Mouse (Mus musculus): ENCODE data around the gene Faf2. TPM values are rescaled to one million over a fixed set of nuclear protein-coding genes. Genes with fewer than 3 reads are reported as not detected.

Faf2 gene
- polyA plus RNA-seq, 1 experiment from 2014 or later = 82.9 TPM

- WGBS = 11% methylated on average over 26 of the region's 26 CpGs
- Histone ChIP-seq H3K4me2 (peak overlapping the region; percentile 63), H3K36me3 (no peaks in the 10 kb centered on the region), H3K4me1 (peaks cover 31% of the 10 kb centered on the region), H3K27ac (peak overlapping the region; percentile 93), H3K27me3 (no peaks in the 10 kb centered on the region), H3K9me3 (no peaks in the 10 kb centered on the region), H3K9ac (peak overlapping the region; percentile 50), H3K4me3 (peak overlapping the region; percentile 96)
- peak; percentile 78 for ATAC-seq (ENCODE audit: borderline replicate concordance, extremely low read depth, low FRiP score, low TSS enrichment)
Observed at GRCm38 (mm10) chr13:54694348-54695060, 72.9 kb downstream of the Faf2 start.

GRCm38 (mm10) chr13:54695479-54696230 lies 74.1 kb downstream of the Faf2 start:
- peaks cover 27% of the 10 kb centered on the region for H3K4me1 ChIP-seq
- H3K4me3 ChIP-seq = no peak overlapping the region
- H3K9ac ChIP-seq = no peak overlapping the region
- 88% methylated on average over 11 of the region's 11 CpGs for WGBS
- H3K27me3 ChIP-seq = no peaks in the 10 kb centered on the region
- no peak overlapping the region for H3K27ac ChIP-seq
- ATAC-seq (ENCODE audit: borderline replicate concordance, extremely low read depth, low FRiP score, low TSS enrichment) = no peak
- no peaks in the 10 kb centered on the region for H3K36me3 ChIP-seq
- no peaks in the 10 kb centered on the region for H3K9me3 ChIP-seq
- no peak overlapping the region for H3K4me2 ChIP-seq

GRCm38 (mm10) chr13:54701243-54701642 lies 79.7 kb downstream of the Faf2 start, which contains the start of gene Cdhr2:
Gene Cdhr2 (plus strand): TSS chr13:54701461.
- Histone ChIP-seq H3K4me1 (no peaks in the 10 kb centered on the region), H3K4me2 (no peak within 1 kb of the TSS), H3K4me3 (no peak within 1 kb of the TSS), H3K36me3 (no peaks in the 10 kb centered on the region), H3K9ac (no peak within 1 kb of the TSS), H3K27me3 (no peaks in the 10 kb centered on the region), H3K9me3 (no peaks in the 10 kb centered on the region), H3K27ac (no peak within 1 kb of the TSS)
- 37% methylated on average over 5 of the region's 5 CpGs for WGBS
- no peak for ATAC-seq (ENCODE audit: borderline replicate concordance, extremely low read depth, low FRiP score, low TSS enrichment)

- no peak overlapping the region for H3K4me2 ChIP-seq
- no peak overlapping the region for H3K27ac ChIP-seq
- H3K9ac ChIP-seq = no peak overlapping the region
- no peaks in the 10 kb centered on the region for H3K9me3 ChIP-seq
- 67% methylated on average over 7 of the region's 7 CpGs for WGBS
- no peaks in the 10 kb centered on the region for H3K27me3 ChIP-seq
- no peaks in the 10 kb centered on the region for H3K36me3 ChIP-seq
- no peak overlapping the region for H3K4me3 ChIP-seq
- H3K4me1 ChIP-seq = no peaks in the 10 kb centered on the region
- no peak for ATAC-seq (ENCODE audit: borderline replicate concordance, extremely low read depth, low FRiP score, low TSS enrichment)
Observed at GRCm38 (mm10) chr13:54702507-54702906, 80.9 kb downstream of the Faf2 start.

GRCm38 (mm10) chr13:54704890-54705289 lies 83.3 kb downstream of the Faf2 start:
- WGBS = 44% methylated on average over 6 of the region's 6 CpGs
- Histone ChIP-seq H3K4me2 (no peak overlapping the region), H3K4me1 (no peaks in the 10 kb centered on the region), H3K9ac (no peak overlapping the region), H3K4me3 (no peak overlapping the region), H3K36me3 (no peaks in the 10 kb centered on the region), H3K9me3 (no peaks in the 10 kb centered on the region), H3K27ac (no peak overlapping the region), H3K27me3 (no peaks in the 10 kb centered on the region)
- no peak for ATAC-seq (ENCODE audit: borderline replicate concordance, extremely low read depth, low FRiP score, low TSS enrichment)

GRCm38 (mm10) chr13:54710866-54711265 lies 89.3 kb downstream of the Faf2 start:
- WGBS = 69% methylated on average over 3 of the region's 3 CpGs
- ATAC-seq (ENCODE audit: borderline replicate concordance, extremely low read depth, low FRiP score, low TSS enrichment) = no peak

More at GRCm38 (mm10) chr13:54710866-54711265, 89.3 kb downstream of the Faf2 start:
- Histone ChIP-seq H3K36me3 (no peaks in the 10 kb centered on the region), H3K27ac (no peak overlapping the region), H3K9ac (no peak overlapping the region), H3K4me1 (no peaks in the 10 kb centered on the region), H3K4me2 (no peak overlapping the region), H3K9me3 (no peaks in the 10 kb centered on the region), H3K4me3 (no peak overlapping the region), H3K27me3 (no peaks in the 10 kb centered on the region)

Small RNA genes lying within 50 kb of the gene (microRNA-seq; reads per million reads assigned to microRNA genes)
- not detected for gene Gm24195

Other genes starting within 250 kb of the Faf2 start
- 121 and 129 TPM in 2 replicates for gene Thoc3, start 152.9 kb upstream of the Faf2 start, polyA plus RNA-seq (2015; fragmentation: Nextera tagmentation; extraction: Ambion mirVana)
- 9.7 and 9.8 TPM in 2 replicates for gene Simc1, start 118.0 kb upstream of the Faf2 start, polyA plus RNA-seq (2015; fragmentation: Nextera tagmentation; extraction: Ambion mirVana)
- gene 4833439L19Rik, start 56.3 kb upstream of the Faf2 start, polyA plus RNA-seq (2015; fragmentation: Nextera tagmentation; extraction: Ambion mirVana) = 126 and 127 TPM in 2 replicates
- 27.7 and 30.9 TPM in 2 replicates for gene Arl10, start 46.8 kb upstream of the Faf2 start, polyA plus RNA-seq (2015; fragmentation: Nextera tagmentation; extraction: Ambion mirVana)
- 78.2 and 78.8 TPM in 2 replicates for gene Nop16, start 31.7 kb upstream of the Faf2 start, polyA plus RNA-seq (2015; fragmentation: Nextera tagmentation; extraction: Ambion mirVana)
- gene Higd2a, start 31.6 kb upstream of the Faf2 start, polyA plus RNA-seq (2015; fragmentation: Nextera tagmentation; extraction: Ambion mirVana) = 170 and 188 TPM in 2 replicates
- 43.2 and 45.1 TPM in 2 replicates for gene Cltb, start 10.4 kb upstream of the Faf2 start, polyA plus RNA-seq (2015; fragmentation: Nextera tagmentation; extraction: Ambion mirVana)
- gene Rnf44, start 72.1 kb downstream of the Faf2 start, polyA plus RNA-seq (2015; fragmentation: Nextera tagmentation; extraction: Ambion mirVana) = 52.2 and 53.0 TPM in 2 replicates
- 0.10 and 0.13 TPM in 2 replicates for gene Cdhr2, start 79.7 kb downstream of the Faf2 start, polyA plus RNA-seq (2015; fragmentation: Nextera tagmentation; extraction: Ambion mirVana)
- gene Gprin1, start 128.1 kb downstream of the Faf2 start, polyA plus RNA-seq (2015; fragmentation: Nextera tagmentation; extraction: Ambion mirVana) = 0.24 and 0.42 TPM in 2 replicates
- gene Sncb, start 144.8 kb downstream of the Faf2 start, polyA plus RNA-seq (2015; fragmentation: Nextera tagmentation; extraction: Ambion mirVana) = 0.21 TPM in 1 of 2 replicates, not detected in the other
- not detected in 2 replicates for gene Eif4e1b, start 162.2 kb downstream of the Faf2 start, polyA plus RNA-seq (2015; fragmentation: Nextera tagmentation; extraction: Ambion mirVana)
- gene Tspan17, start 167.6 kb downstream of the Faf2 start, polyA plus RNA-seq (2015; fragmentation: Nextera tagmentation; extraction: Ambion mirVana) = 17.0 and 18.1 TPM in 2 replicates